Mouse (Mus musculus) E14TG2a.4 (cell line): ENCODE measurements around the gene U2af1l4.

Source experiments
- CTCF ChIP-seq: conservative IDR thresholded peaks from 2 replicates; pipeline ENCODE4 v1.5.1; 2014; ENCODE audit warnings: low read length
- NANOG ChIP-seq: IDR thresholded peaks from 2 replicates; pipeline ENCODE4 v1.6.1; 2014; ENCODE audit warnings: borderline replicate concordance, low read length, mixed read lengths
- POU5F1 ChIP-seq: IDR thresholded peaks from 2 replicates; pipeline ENCODE4 v1.6.1; 2014; ENCODE audit warnings: low read length, borderline replicate concordance

- no peak for TF ChIP-seq CTCF
- TF ChIP-seq POU5F1 = no peak
- TF ChIP-seq NANOG = no peak
Observed at GRCm38 (mm10) chr7:30587842-30588667, 25.0 kb downstream of the U2af1l4 start.
